Mouse (Mus musculus): Measurements from ENCODE around the gene Dip2b. TPM values are rescaled to one million over a fixed set of nuclear protein-coding genes. Genes with fewer than 3 reads are reported as not detected.

Gene Dip2b
- polyA plus RNA-seq, 1 experiment = 5.4 TPM

DNA sequence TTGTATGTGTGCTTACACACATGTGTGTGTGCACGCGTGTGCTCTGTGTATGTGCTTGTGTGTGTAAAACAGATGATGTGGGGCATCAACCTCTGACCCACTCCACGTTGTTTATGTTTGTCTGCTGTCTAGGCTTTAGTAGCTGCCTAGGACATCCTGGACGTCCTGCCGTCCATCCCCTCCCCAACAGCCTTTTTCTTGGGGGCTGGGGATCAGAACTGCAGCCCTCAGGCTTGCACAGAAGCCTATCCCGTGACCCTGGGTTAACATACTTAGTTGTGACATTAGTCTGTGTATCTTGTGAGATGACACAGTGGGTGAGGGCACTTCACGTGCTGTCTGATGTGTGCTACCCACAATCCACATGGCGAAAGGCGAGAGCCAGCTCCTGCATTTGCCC lies 139.1 kb downstream of the Dip2b start:
- H3K4me1 ChIP-seq (ENCODE audit: control insufficient read depth, insufficient read depth, low read length) = no peaks in the 10 kb centered on the region
- no peaks in the 10 kb centered on the region; the same call in 1 of the 2 replicates for H3K36me3 ChIP-seq (ENCODE audit: control insufficient read depth, insufficient read depth, low read length)
- no peak overlapping the region for H3K4me3 ChIP-seq (ENCODE audit: insufficient read depth, low read depth, low read length)
- 86% methylated on average over 9 of the region's 9 CpGs for WGBS
- DNase-seq = no peak
- H3K27ac ChIP-seq (ENCODE audit: insufficient read depth, low read depth, low read length) = no peak overlapping the region
- H3K27me3 ChIP-seq (replicated peaks; ENCODE audit: control insufficient read depth, insufficient read depth, low read length) = no peaks in the 10 kb centered on the region
- TF ChIP-seq CTCF (conservative IDR thresholded peaks at IDR 0.05; ENCODE audit: insufficient read depth, insufficient read length, low read depth, low read length) (no peak), POLR2A (IDR thresholded peaks at IDR 0.05; ENCODE audit: low read depth, low read length) (no peak)

DNA sequence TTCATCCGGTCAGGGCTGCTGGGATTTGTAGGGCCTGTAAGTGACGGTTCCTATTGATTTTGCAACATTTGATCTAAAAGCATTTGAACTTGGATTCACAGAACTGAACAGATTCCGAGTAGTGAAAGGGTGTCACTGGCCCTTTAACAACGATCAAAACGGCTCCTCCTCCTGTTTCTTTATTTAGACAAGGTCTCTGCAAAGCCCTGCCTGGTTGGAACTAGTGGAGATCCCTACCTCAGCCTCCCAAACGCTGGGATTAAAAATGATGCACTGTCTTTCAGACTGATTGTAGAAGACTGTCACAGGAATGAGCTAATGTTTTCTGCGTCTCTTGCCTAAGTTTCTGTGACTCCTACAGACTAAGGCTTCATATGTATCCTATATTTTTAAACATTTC lies 140.0 kb downstream of the Dip2b start:
- H3K4me1 ChIP-seq (ENCODE audit: control insufficient read depth, insufficient read depth, low read length) = no peaks in the 10 kb centered on the region
- no peaks in the 10 kb centered on the region for H3K27me3 ChIP-seq (replicated peaks; ENCODE audit: control insufficient read depth, insufficient read depth, low read length)
- H3K4me3 ChIP-seq (ENCODE audit: insufficient read depth, low read depth, low read length) = no peak overlapping the region
- no peak for DNase-seq
- no peaks in the 10 kb centered on the region; the same call in 1 of the 2 replicates for H3K36me3 ChIP-seq (ENCODE audit: control insufficient read depth, insufficient read depth, low read length)
- no peak overlapping the region for H3K27ac ChIP-seq (ENCODE audit: insufficient read depth, low read depth, low read length)
- no peak for TF ChIP-seq CTCF (conservative IDR thresholded peaks at IDR 0.05; ENCODE audit: insufficient read depth, insufficient read length, low read depth, low read length)
- no peak for TF ChIP-seq POLR2A (IDR thresholded peaks at IDR 0.05; ENCODE audit: low read depth, low read length)
- 52% methylated on average over 7 of the region's 7 CpGs for WGBS

GRCm38 (mm10) chr15:100179685-100180084 lies 141.2 kb downstream of the Dip2b start:
- TF ChIP-seq CTCF (conservative IDR thresholded peaks at IDR 0.05; ENCODE audit: insufficient read depth, insufficient read length, low read depth, low read length) = no peak
- TF ChIP-seq POLR2A (IDR thresholded peaks at IDR 0.05; ENCODE audit: low read depth, low read length) = no peak
- 92% methylated on average over 6 of the region's 6 CpGs for WGBS

DNA sequence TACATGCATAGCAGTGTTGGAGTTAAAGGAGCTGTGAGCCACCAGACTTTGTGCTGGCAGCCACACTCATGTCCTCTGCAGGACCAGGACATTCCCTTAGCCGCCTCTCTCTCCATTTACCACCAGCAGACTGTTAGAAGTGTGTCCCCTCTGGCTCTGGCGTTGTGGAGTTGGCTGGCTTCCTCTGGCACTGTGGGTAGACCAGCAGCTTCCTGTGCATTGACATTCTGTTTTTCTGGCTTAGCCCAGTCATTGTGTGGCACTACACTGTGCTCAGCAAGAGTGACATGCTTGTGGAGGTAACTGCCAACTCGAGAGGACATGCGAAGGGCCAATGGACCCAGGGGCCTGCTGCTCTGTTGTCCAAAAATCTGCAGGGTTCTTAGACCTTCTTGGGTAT lies 141.8 kb downstream of the Dip2b start:
- TF ChIP-seq POLR2A (IDR thresholded peaks at IDR 0.05; ENCODE audit: low read depth, low read length) (no peak), CTCF (conservative IDR thresholded peaks at IDR 0.05; ENCODE audit: insufficient read depth, insufficient read length, low read depth, low read length) (no peak)
- no peak for DNase-seq
- 88% methylated on average over 4 of the region's 4 CpGs for WGBS
- Histone ChIP-seq H3K27ac (ENCODE audit: insufficient read depth, low read depth, low read length) (no peak overlapping the region), H3K27me3 (replicated peaks; ENCODE audit: control insufficient read depth, insufficient read depth, low read length) (no peaks in the 10 kb centered on the region), H3K4me1 (ENCODE audit: control insufficient read depth, insufficient read depth, low read length) (no peaks in the 10 kb centered on the region), H3K4me3 (ENCODE audit: insufficient read depth, low read depth, low read length) (no peak overlapping the region), H3K36me3 (ENCODE audit: control insufficient read depth, insufficient read depth, low read length) (no peaks in the 10 kb centered on the region; the same call in 1 of the 2 replicates)

More at GRCm38 (mm10) chr15:100179685-100180084, 141.2 kb downstream of the Dip2b start:
- no peak overlapping the region for H3K4me3 ChIP-seq (ENCODE audit: insufficient read depth, low read depth, low read length)
- no peaks in the 10 kb centered on the region for H3K4me1 ChIP-seq (ENCODE audit: control insufficient read depth, insufficient read depth, low read length)
- H3K27ac ChIP-seq (ENCODE audit: insufficient read depth, low read depth, low read length) = no peak overlapping the region
- DNase-seq = no peak
- H3K36me3 ChIP-seq (ENCODE audit: control insufficient read depth, insufficient read depth, low read length) = no peaks in the 10 kb centered on the region; the same call in 1 of the 2 replicates
- no peaks in the 10 kb centered on the region for H3K27me3 ChIP-seq (replicated peaks; ENCODE audit: control insufficient read depth, insufficient read depth, low read length)

GRCm38 (mm10) chr15:100181841-100182240 lies 143.4 kb downstream of the Dip2b start:
- 86% methylated on average over 10 of the region's 10 CpGs for WGBS
- Histone ChIP-seq H3K36me3 (ENCODE audit: control insufficient read depth, insufficient read depth, low read length) (no peaks in the 10 kb centered on the region; the same call in none of the 2 replicates), H3K27ac (ENCODE audit: insufficient read depth, low read depth, low read length) (no peak overlapping the region)

DNA sequence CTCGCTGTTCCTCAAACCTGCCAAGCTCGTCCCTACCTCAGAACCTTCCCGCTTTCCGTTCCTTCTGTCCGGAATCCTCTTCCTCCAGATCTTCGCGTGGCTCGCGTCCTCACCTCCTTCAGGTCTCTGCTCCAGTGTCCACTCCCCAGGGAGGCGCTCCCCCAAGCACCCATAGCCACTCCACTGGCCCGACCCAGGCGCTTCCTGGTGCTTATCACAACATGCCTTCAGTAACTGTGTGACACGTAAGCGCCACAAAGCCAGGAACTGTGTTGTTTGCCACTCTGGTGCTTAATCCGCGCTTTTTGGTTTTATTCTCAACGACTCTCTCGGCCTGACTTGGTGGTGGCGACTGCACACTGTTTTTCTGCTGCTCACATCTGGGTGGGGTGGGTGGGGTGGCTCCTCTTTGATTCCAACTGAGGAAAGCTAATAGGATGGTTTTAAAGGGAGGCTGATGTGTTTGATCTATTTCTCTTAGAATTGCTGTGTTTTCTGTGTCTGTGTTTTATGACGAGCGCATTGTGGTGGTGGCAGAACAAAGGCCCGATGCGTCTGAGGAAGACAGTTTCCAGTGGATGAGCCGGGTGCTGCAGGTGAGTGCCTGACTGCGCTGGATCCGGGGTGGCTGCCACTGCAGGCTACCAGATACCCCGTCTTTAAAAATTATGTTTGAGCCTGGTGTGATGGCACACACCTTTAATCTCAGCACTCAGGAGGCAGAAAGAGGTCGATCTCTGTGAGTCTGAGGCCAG lies 144.2 kb downstream of the Dip2b start:
- H3K27me3 ChIP-seq (replicated peaks; ENCODE audit: control insufficient read depth, insufficient read depth, low read length) = no peaks in the 10 kb centered on the region
- H3K27ac ChIP-seq (ENCODE audit: insufficient read depth, low read depth, low read length) = no peak overlapping the region
- no peak for TF ChIP-seq POLR2A (IDR thresholded peaks at IDR 0.05; ENCODE audit: low read depth, low read length)
- TF ChIP-seq CTCF (conservative IDR thresholded peaks at IDR 0.05; ENCODE audit: insufficient read depth, insufficient read length, low read depth, low read length) = no peak
- WGBS = 85% methylated on average over 28 of the region's 28 CpGs
- no peaks in the 10 kb centered on the region; the same call in none of the 2 replicates for H3K36me3 ChIP-seq (ENCODE audit: control insufficient read depth, insufficient read depth, low read length)
- H3K4me1 ChIP-seq (ENCODE audit: control insufficient read depth, insufficient read depth, low read length) = no peaks in the 10 kb centered on the region
- H3K4me3 ChIP-seq (ENCODE audit: insufficient read depth, low read depth, low read length) = no peak overlapping the region
- DNase-seq = no peak

More at GRCm38 (mm10) chr15:100181841-100182240, 143.4 kb downstream of the Dip2b start:
- no peak for DNase-seq
- Histone ChIP-seq H3K27me3 (replicated peaks; ENCODE audit: control insufficient read depth, insufficient read depth, low read length) (no peaks in the 10 kb centered on the region), H3K4me3 (ENCODE audit: insufficient read depth, low read depth, low read length) (no peak overlapping the region), H3K4me1 (ENCODE audit: control insufficient read depth, insufficient read depth, low read length) (no peaks in the 10 kb centered on the region)
- TF ChIP-seq CTCF (conservative IDR thresholded peaks at IDR 0.05; ENCODE audit: insufficient read depth, insufficient read length, low read depth, low read length) (no peak), POLR2A (IDR thresholded peaks at IDR 0.05; ENCODE audit: low read depth, low read length) (no peak)

DNA sequence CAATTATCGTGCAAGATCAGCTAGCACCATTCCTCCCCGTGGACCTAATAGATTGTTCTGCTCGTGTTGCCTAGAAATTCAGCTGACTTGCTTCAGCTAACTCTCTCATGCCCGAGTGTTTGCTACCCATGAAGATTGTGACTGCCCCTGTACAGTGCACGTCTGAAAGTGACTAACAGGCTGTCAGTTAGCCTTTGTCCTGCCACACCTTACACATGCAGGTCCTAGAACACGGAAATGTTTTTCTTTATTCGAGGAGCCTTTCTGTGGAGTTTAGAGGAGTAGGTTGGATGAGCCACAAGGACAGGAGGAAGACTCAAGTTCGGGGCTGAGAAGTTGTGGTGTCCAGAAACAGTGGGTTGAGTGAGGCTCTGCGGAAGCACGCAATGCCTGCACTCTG lies 145.0 kb downstream of the Dip2b start:
- no peaks in the 10 kb centered on the region for H3K4me1 ChIP-seq (ENCODE audit: control insufficient read depth, insufficient read depth, low read length)
- no peaks in the 10 kb centered on the region; the same call in none of the 2 replicates for H3K36me3 ChIP-seq (ENCODE audit: control insufficient read depth, insufficient read depth, low read length)
- H3K27ac ChIP-seq (ENCODE audit: insufficient read depth, low read depth, low read length) = no peak overlapping the region
- 81% methylated on average over 10 of the region's 10 CpGs for WGBS
- no peaks in the 10 kb centered on the region for H3K27me3 ChIP-seq (replicated peaks; ENCODE audit: control insufficient read depth, insufficient read depth, low read length)
- TF ChIP-seq CTCF (conservative IDR thresholded peaks at IDR 0.05; ENCODE audit: insufficient read depth, insufficient read length, low read depth, low read length) (no peak), POLR2A (IDR thresholded peaks at IDR 0.05; ENCODE audit: low read depth, low read length) (no peak)
- H3K4me3 ChIP-seq (ENCODE audit: insufficient read depth, low read depth, low read length) = no peak overlapping the region
- DNase-seq = no peak
